Mouse (Mus musculus): Measurements from ENCODE around the gene Ttc21b.
"Not testable (repeated sequence)": the region's sequence is repeated elsewhere in the genome, so short reads cannot be mapped to it uniquely, and the experiment has no call there.

- not testable (repeated sequence) for TF ChIP-seq CTCF (IDR thresholded peaks at IDR 0.05; ENCODE audit: control insufficient read depth, insufficient read depth, insufficient read length); MAX (IDR thresholded peaks at IDR 0.05); MYOD1 (IDR thresholded peaks at IDR 0.05; ENCODE audit: control insufficient read depth, insufficient read length, low read depth)
Measured at GRCm38 (mm10) chr2:66189197-66189596, 67.2 kb downstream of the Ttc21b start.

Data from C2C12 (cell line).